Mouse (Mus musculus) spleen, postnatal 14 days (tissue): ENCODE results near the gene Birc5.
"Not testable (repeated sequence)": the region's sequence is repeated elsewhere in the genome, so short reads cannot be mapped to it uniquely, and the experiment has no call there.

Experiments used
- DNase-seq, 2 experiments: peaks; one replicate each; pipeline ENCODE4 v3.0.0; 2021 to 2022; ENCODE audit warnings: low spot score in 2 of 2

Birc5 gene

DNA sequence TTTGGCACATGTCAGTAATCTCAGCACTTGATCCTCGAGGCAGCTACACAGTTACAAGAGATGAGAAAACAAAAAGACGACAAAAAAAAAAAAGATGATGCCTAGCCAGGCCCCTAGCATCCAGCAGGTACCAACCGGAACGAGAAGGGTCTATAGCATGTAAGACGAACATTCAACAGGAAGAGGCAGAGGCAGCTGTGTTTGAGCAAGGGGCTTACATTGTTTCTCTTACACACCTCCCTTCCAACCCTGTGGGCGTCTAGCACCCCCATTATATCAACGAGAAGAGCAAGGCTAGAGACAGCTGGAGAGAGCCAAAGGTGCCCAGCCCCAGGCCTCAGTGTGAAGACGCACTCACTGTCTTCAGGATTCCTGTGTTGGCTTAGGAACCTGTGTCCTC lies 22.1 kb upstream of the Birc5 start:
- DNase-seq: no peak

DNA sequence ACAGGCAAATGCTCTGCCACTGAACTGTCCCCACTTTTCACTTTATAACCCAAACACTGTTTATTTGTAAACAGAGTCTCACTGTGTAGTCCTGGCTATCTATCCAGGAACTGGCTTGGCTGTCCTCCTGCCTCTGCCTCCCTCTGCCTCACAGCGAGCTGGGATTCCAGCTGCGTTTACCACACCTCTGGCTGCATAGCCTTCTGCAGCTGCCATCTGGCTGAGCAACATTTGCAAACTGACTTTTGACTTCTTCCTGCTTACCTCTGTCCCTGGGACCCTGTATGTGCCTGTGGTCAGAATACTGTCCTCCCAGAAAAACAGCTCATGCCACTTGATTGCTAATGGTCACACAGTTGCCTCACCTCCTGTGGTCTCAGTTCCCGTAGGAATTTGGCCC lies 21.7 kb upstream of the Birc5 start:
- no peak for DNase-seq

DNA sequence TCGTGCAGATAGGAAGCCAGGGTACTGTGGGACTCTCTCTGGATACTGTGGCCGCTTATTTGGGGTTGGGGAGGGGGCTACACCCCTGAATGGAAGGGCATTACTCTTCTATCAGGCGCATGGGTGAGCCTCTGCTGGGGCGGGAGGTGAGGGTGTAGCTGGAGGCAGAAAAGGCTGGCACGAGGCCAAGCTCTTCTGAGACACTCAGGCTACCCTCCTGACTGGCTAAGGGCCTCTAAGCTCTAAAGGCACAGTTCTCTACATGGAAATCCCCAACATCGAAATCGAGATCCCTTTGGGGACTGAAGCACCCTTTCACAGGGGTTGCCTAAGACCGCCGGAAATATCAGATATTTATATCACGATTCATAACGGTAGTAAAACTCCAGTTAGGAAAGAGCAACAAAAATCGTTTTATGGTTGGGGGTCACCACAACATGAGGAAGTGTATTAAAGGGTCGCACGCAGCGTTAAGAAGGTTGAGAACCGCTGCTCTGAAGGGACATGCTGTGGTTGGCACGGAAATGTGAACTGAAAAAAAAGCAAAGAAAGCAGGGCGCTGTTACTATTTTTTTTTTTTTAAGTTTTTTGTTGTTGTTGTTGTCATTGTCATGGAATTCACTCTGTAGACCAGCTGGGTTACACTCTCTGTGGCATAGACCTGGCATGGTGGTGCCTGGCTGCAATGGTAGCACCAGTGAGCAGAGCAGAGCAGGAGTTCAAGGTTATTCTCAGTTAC lies 20.7 kb upstream of the Birc5 start:
- DNase-seq: peak; percentile 60 to 69

DNA sequence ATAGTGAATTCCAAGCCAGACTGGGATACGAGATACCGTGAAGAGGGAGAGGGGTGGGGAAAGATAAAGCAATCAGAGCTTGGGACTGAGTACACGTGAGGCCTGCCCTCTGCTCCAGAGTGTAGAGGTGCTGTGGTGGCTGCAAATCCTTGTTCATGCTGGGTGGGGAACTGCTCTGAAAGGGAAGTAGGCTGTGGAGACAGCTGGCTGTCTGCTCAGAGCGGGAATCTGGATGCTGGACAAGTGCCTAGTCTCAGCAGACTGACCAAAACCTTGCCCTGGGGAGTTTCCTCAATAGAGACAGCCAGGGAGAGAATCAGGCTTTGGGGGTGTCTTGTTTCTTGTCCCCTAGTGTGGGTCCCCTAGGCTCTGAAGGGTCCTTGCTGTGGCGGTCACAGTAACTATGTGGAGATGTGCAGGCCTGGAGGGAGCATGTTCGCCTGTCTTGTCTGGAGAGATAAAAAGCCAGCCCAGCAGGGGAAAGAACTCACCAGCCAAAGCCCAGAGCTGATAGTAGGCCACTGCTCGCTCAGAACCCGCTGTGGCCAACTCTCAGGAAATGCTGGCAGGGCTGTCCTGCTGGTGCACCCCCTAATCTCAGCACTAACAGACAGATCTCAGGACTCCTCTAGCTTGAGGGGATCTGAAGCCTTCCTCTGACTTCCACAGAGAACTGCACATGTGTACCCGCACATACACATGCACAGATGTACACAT lies 20.0 kb upstream of the Birc5 start:
- DNase-seq: no peak

DNA sequence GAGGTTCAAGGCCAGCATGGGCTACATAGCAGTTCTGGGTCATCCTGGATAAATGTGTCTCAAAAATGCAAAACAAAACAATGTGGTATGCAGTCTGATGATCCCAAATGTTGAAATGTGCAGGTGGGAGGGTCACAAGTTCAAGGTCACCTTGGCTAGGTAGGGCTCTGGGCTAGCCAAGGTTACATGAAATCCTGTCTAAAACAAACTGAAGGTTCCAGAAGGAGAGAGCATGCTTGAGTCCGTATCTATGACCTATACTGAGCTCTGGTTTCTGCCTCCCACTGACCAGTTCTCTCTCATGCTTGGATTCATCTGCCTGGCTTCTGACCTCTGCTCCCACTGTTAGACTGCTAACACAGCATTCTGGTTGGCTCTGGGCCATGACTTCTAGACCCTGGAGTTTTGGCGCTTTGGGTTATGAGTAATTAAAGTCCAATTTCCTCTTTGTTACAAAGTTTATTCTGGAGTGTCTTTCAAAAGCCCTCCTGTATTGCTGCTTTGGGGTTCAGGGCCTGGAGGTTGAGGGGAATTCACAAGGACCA lies 19.3 kb upstream of the Birc5 start:
- no peak for DNase-seq

DNA sequence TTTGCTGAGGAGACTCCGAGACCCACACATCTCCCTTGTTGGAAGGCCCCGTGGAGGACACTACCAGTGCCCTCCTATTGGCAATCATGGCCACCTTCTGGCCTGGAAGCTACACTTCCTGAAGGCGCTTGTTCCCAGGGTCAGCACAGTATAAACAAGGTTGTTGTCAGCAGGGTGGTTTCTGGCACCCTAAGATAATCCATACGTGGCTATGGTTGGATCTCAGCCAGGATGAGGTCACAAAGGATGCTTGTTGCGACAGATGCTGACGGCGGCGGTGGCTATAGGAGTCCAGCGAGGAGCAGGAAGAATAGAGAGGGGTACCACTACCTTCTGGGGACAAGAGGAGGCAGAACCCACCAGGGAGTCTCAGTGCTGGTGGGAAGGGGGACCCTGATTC lies 18.6 kb upstream of the Birc5 start:
- peak; percentile 59 to 67 for DNase-seq

DNA sequence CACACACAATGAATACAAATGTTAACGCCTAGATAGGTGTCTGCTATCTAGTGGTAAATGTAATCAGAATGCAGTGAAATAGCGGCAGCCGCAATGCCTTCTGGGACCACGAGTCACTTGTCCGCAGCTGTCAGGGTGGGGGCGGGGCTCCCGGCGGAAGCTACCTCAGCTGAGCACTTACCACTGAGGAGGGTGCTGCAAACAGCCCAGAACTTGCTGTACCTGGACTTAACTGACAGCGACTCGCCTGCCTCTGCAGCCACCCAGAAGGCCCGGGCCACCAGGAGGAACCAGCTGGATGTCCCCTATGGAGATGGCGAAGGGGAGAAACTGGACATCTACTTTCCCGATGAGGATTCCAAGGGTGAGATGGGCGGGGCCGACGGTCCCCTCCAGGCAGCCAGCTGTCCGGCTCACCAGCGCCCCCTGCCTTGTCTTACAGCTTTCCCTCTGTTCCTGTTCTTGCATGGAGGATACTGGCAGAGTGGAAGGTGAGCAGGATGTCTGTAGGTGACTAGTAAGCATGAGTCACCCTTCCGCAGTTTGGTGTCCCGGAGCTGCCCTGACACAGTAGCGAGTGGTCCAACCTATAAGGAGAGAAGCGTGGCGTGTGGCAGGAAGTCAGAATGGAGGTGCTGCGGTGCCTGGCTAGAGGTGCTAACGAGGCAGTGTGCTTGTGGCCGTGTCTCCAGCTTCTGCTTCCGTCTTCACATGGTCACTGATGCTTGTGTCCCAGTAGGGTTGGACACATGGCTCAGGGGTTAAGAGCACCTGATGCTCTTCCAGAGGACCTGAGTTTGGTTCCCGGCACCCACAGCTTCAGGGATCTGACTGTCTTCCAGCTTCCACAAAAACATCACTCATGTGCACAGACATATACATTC lies 16.7 kb upstream of the Birc5 start:
- peak; percentile 86 to 89 for DNase-seq

DNA sequence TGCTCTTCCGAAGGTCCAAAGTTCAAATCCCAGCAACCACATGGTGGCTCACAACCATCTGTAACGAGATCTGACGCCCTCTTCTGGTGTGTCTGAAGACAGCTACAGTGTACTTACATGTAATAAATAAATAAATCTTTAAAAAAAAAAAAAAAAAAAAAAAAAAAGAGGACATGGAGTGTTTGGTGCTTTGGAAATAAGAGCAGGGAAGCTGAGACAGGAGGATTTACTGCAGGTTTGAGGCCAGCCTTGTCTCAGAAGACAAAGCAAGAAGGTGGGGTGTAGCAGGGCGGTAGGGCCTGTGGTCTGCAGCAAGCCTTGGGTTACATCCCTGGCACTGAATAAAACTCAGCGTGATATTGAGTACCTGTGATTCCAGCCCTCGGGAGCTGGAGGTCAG lies 15.5 kb upstream of the Birc5 start:
- not testable (repeated sequence) for DNase-seq

DNA sequence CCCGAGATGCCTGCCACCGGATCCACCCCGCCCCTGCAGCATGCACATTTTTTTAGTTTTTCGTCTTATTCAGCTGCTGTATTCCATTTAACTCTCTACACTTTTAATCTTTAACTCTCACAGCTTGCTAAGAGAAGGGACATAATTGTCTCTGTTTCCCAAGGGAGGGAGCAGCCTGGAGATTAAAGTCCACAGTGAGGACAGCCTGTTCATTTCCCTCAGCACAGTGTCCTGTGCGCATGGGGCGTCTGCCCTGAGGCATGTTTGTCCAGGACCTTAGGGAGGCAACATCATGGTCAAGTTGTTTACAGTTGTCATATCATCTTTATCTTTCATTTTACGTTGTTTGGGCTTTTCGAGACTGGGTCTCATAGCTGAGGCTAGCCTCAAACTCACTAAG lies 15.0 kb upstream of the Birc5 start:
- DNase-seq: no peak

DNA sequence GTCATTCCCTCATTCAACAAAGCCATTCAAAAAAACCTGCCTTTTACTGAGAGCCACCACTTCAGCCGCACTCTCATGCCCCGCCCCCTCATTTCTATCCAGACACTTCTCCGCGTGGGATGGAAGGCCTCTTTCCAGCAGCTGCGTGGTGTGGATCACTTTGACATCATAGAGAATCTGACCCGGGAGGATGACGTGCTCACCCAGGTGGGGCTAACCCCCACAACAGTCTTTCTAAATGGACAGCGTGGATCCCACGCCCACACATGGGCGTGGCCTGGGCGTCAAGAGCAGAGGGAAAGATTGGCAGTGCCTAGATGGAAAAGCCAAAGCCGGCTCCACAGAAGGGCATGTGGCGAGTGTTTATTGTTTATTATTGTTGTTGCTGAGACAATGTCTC lies 12.7 kb upstream of the Birc5 start:
- DNase-seq: no peak

DNA sequence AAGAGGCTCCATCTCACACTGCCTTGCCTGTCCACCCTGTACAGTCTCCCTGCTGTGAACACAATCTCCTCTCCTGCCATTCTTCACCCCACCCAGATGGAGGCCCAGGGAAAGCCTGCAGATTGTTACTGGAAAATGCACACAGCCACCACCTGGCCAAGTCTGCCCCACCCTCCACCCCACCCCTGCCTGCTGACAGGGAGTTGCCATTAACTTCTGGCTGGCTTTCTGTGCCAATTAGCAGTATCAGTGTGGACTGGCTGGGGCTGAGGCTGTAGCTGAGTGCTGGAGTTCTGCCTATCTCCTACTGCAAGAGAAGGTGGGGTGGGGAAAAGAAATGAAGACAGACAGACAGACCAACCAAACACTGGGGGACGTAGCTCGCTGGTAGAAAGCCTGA lies 10.5 kb upstream of the Birc5 start:
- peak; percentile 50 to 52 for DNase-seq

DNA sequence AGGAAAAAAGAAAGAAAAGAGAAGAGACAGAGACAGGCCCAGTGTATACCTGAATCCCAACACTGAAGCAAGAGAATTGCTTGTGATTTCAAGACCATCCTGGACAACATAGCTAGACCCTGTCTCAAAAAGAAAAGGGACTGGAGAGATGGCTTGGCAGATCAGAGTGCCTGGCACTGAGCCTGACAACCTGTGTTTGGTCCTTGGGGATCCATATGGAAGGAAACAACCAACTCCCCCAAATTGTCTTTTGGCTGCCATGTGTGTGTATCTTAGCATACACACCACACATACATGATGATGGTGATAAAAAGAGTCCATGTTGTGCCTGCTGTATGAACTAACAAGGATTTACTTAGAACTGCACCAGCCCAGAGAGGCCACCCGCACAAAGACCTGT lies 10.0 kb upstream of the Birc5 start:
- DNase-seq: no peak

DNA sequence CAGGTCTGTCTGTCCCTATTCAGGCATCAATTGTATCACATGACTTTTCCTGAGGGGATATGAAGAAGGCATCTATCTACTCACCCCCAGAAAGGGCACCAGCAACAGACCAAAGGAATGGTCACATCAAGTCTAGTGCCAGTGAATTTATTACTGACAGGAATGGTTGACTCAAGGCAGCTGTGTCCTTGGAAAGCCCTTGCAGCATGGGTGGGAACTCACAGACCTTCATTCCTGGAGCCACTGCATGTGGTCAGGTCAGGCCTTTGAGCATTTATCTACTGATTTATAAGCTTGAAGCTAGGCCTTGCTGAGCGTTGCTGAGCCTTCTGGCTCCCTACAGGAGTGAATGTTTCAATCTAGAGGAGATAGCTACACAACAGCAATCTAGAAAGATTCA lies 8.1 kb upstream of the Birc5 start:
- no peak for DNase-seq

DNA sequence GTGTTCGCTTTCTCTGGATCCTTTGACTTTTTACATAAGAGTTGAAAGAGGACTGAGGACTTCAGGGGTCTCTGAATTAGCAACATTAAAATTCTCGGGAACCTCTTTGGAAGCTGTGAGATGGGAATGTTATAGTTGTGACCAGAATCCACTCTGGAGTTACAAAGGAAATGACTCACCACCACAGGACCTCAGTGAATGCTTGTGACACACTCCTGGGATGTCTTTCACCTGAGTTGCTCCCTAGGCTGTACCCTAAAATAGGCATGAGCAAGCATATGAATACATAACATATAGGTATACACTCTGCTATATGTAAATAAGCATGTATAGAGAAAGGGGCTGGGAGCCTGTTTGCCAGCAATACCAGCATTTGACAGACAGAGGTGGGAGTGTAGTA lies 5.6 kb upstream of the Birc5 start:
- no peak for DNase-seq

DNA sequence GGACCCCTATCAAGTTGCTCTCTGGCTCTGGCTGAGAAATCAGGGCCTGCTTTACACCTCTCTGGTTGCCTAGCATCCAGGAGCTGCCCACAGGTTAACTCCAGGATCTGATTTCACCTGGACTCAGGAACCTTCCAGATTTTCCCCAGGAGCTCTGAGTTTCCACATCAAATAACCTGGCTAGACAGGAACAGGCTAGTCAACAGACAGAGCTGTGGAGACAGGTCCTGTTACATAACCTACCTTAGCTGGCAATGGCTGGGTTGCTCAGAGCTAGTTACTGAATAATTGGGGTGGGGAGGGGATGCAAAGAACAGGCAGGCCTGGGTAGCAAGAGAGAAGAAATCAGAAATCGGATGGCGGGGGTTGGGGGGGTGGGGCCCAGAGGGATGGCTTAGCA lies 4.1 kb upstream of the Birc5 start:
- no peak for DNase-seq

DNA sequence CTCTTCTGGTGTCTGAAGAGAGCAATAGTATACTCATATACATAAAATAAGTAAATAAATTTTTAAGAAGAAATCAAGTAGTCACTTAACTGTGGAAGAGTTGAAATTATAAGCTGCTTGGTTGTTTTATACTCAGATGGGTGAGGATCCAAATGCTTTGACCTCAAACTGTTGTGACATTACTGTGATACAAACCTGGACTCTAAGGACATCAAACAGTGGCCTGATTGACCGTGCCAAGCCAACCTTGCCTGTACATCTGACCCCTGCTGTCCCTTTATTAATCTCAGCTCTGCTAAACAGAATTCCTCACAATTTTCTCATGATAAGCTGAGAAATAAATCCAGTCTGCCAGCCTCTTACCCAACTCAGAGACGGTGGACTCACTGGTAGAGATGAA lies 3.4 kb upstream of the Birc5 start:
- DNase-seq: no peak

DNA sequence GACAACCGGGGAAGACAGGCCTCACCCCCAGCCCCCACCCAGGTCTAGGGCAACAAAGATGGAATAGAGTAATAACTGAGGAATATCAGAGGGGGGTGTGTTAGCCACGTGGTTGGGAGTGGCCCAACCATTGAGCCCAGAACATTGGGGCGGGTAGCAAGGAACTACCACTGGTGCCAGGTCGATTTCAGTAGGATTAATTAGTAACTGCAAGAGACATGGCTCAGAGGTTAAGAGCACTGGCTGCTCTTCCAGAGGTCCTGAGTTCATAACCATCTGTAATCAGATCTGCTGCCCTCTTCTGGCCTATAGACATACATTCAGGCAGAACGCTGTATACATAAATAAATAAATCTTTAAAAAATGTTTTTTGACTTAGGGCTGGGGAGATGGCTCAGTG lies 2.4 kb upstream of the Birc5 start:
- DNase-seq: no peak

DNA sequence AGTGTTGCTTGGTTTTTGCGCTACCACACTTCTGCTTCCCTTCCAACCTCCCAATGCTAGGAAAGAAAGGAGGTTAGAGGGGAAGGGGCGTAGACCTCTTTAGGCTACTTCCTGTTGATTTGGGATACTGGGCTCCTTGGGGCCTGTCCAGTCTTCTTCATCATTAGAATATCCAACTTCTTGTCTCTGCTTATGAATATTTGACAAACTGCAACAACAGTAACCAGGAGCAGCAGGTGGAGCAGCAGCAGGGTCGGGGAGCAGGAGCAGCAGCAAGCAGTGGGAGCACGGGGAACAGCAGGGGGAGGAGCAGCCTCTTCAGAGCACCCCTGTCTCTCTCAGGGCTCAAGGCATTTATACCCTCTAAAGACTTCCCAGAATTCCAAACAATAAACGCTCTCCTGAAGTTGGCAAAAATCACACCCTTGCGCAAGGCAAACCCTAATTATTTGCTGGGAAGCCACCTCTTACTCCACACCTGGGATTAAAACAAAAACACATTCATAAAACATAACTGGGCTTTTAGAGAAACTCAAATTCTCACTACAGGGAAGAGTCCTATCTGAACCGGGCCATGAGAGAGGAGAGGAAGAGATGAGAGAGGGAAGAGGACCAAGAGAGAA lies 1.3 kb upstream of the Birc5 start:
- DNase-seq: no peak

DNA sequence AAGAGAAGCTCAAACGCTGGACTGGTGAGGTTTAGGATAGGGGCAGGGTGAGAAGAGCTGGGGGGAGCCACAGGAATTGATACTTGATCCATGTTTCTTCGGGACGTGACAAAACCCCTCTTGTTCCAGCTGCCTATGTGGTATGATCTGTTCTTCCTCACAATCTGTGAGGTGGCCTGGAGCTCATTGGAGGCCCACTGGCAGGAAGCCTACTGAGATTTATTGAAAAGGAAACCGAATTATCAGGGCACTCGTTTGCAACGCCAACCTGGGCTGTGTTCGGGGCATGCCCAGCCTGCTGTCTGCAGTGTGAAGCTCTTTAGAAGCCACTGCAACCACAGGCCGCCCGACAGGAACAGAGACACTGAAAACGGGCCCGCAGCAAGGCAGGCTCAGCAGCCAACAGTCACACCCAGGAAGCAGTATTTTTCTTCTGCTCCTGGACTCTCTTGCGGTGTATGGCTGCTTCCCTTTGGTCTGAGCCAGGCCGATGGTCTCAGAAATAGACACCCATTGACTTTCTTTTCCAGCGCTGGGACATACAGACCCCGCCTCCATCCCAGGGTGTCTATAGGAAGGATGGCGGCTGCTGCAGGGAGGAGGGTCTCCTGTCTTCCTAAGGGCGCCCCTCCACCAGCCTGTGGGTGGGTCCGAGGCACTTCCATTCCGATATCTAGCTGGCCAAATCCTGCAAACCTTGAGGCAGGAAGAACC lies 623 bp upstream of the Birc5 start:
- peak; percentile 41 to 47 for DNase-seq

DNA sequence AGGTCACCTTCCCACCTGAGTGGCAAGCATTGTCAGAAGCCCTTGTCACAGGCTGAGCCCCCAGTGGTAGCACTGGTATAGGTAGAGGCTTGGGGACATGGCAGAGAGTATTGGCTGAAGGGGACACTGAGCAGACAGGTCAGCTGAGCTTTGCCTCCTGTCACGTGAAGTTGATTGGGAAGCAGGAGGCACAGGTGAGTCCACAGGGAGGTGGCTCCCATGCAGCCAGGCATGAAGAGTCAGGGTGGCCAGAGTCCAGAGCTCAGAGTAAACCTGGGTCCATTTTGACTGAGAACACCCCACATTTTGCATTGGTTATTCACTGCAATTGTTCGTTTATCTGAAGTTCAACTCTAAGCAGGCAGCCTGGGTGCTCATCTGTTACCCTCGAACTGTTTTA lies 3.8 kb downstream of the Birc5 start:
- no peak for DNase-seq

DNA sequence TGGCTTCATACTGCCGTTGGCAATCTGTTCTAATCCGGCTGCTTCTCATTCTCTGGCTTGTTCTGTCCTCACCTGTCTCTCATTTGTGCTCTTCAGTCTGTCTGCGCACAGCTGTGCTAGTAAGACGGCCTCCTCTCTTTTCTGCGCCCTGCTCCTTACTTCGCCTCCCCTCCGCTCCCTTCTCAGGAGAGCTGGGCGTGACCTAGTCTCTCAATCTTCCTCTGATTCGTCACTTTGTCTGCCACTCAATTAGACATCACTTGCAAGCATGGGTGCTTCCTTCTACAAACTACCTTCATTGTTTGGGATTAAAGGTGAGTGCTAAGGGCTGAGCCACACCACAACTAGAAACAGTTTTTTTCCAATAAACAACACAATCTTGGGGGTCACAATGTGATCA lies 5.2 kb downstream of the Birc5 start:
- DNase-seq: no peak
